Mouse (Mus musculus): ENCODE measurements at regions not wholly inside any gene's neighbourhood (a gene's known extent, or its start where the extent isn't known, plus 50 kb on each side); places are given as distances from the start of the nearest gene placed in this dataset.

DNA sequence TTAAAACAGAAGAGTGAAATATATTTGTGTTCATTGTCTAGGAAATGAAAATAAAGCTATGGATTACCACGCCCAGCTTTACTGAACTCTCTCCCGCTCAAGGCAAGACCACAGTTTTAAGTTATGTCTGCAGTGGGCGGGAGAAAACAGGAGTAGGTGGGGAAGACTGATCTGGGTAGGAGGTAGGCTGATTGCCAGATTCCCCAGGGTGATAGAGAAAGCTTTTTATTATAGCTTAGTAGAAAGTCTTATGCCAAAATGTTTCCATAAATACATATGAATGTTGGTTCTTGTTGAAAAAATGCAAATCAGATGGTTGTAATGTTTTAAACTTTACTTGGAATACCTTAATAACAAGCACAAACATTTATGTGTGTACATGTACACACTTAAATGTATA lies 50.2 kb upstream of the Mpdz start:
- no peak for DNase-seq

Measured in right cerebral cortex, postnatal 25 days (tissue).